Mouse (Mus musculus): Measurements from ENCODE around the gene Sergef. TPM values are rescaled to one million over a fixed set of nuclear protein-coding genes. Genes with fewer than 3 reads are reported as not detected.

Gene Sergef
- polyA plus RNA-seq, 1 experiment from 2014 or later: 7.5 TPM

DNA sequence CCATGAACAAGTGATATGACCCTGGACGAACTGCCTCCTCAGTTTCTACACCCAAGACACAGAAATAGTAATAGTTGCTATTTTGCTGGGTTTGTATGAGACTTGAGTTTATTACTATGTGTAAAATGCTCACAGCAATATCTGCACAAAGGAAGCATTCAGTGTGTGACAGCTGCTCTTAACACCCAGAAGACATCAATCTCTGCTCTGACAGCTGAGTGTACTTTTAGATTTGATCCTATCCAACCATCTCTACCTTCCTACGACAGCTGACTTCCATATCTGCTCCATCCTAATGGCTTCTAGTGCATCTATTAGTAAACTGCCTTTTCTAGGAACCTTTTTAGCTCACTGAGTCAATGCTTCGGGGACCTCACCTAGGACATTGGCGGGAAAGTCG is 110.3 kb downstream of the Sergef start:
- Histone ChIP-seq H3K4me1 (replicated peaks; ENCODE audit: control insufficient read depth, insufficient read depth, low read length) (no peaks in the 10 kb centered on the region), H3K4me3 (ENCODE audit: low read depth, low read length) (no peak overlapping the region), H3K36me3 (ENCODE audit: control insufficient read depth, insufficient read depth) (no peaks in the 10 kb centered on the region), H3K9me3 (ENCODE audit: control insufficient read depth) (no peaks in the 10 kb centered on the region), H3K4me2 (replicated peaks; ENCODE audit: low read depth) (no peak overlapping the region), H3K9ac (ENCODE audit: low read depth, low read length) (no peak overlapping the region), H3K27ac (ENCODE audit: low read depth, low read length) (no peak overlapping the region), H3K27me3 (replicated peaks; ENCODE audit: control insufficient read depth, insufficient read depth, low read length) (no peaks in the 10 kb centered on the region)
- TF ChIP-seq CTCF (IDR thresholded peaks at IDR 0.05; ENCODE audit: low read depth): no peak
- whole genome bisulfite sequencing: 86% methylated on average over 5 of the region's 5 CpGs
- ATAC-seq: no peak

- Histone ChIP-seq H3K4me2 (replicated peaks; ENCODE audit: low read depth) (no peak overlapping the region), H3K9me3 (ENCODE audit: control insufficient read depth) (no peaks in the 10 kb centered on the region), H3K36me3 (ENCODE audit: control insufficient read depth, insufficient read depth) (no peaks in the 10 kb centered on the region), H3K4me1 (replicated peaks; ENCODE audit: control insufficient read depth, insufficient read depth, low read length) (no peaks in the 10 kb centered on the region), H3K4me3 (ENCODE audit: low read depth, low read length) (no peak overlapping the region), H3K9ac (ENCODE audit: low read depth, low read length) (no peak overlapping the region), H3K27ac (ENCODE audit: low read depth, low read length) (no peak overlapping the region), H3K27me3 (replicated peaks; ENCODE audit: control insufficient read depth, insufficient read depth, low read length) (no peaks in the 10 kb centered on the region)
- no peak for ATAC-seq
- 40% methylated on average over 6 of the region's 6 CpGs for WGBS
- TF ChIP-seq CTCF (IDR thresholded peaks at IDR 0.05; ENCODE audit: low read depth): no peak
These were observed 112.9 kb downstream of the Sergef start for GRCm38 (mm10) chr7:46526665-46527154.

DNA sequence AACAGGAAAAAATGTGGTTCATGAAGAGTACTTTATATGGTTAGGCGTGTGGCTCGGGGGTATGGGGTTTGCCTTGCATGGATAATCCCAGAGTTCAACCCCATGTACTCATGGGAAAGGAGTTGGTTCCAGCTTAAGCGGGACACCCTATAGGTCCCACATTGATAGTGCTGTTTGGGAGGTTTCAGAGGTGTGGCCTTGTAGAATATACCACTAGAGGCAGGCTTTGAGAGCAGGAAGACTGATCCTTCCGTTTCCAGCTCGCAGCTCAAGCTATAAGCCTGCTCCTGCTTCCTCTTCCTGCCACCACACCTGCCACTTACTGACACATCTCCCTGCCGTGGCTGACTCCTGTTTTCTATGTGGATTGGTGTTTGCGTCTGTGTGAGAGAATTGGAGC is 116.4 kb downstream of the Sergef start:
- WGBS: 78% methylated on average over 7 of the region's 7 CpGs
- Histone ChIP-seq H3K27ac (ENCODE audit: low read depth, low read length) (no peak overlapping the region), H3K9me3 (ENCODE audit: control insufficient read depth) (no peaks in the 10 kb centered on the region), H3K36me3 (ENCODE audit: control insufficient read depth, insufficient read depth) (no peaks in the 10 kb centered on the region), H3K27me3 (replicated peaks; ENCODE audit: control insufficient read depth, insufficient read depth, low read length) (no peaks in the 10 kb centered on the region), H3K4me2 (replicated peaks; ENCODE audit: low read depth) (no peak overlapping the region), H3K9ac (ENCODE audit: low read depth, low read length) (no peak overlapping the region), H3K4me3 (ENCODE audit: low read depth, low read length) (no peak overlapping the region), H3K4me1 (replicated peaks; ENCODE audit: control insufficient read depth, insufficient read depth, low read length) (no peaks in the 10 kb centered on the region)
- no peak for ATAC-seq
- 0 out of 2 replicates have a peak, but pooled peaks have one; percentile 4 for TF ChIP-seq CTCF (IDR thresholded peaks at IDR 0.05; ENCODE audit: low read depth)

DNA sequence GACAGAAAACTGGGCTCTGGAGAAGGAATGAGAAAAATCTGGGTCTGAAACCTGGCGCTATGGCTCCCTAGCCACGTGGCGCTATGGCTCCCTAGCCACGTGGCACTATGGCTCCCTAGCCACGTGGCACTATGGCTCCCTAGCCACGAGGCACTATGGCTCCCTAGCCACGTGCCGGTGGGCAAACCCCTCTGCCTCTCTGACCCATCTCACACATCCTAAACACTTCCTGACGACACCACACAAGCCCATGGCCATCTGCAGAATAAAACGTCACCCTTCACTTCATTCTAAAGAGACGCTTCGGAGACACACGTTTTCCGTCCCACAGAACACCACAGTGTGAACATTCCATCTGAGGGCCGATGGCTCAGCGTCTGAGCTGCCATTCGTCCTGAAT is 117.8 kb downstream of the Sergef start:
- no peak overlapping the region for H3K4me3 ChIP-seq (ENCODE audit: low read depth, low read length)

GRCm38 (mm10) chr7:46519148-46519547 is 120.5 kb downstream of the Sergef start:
- 37% methylated on average over 11 of the region's 11 CpGs for WGBS
- no peaks in the 10 kb centered on the region for H3K4me1 ChIP-seq (replicated peaks; ENCODE audit: control insufficient read depth, insufficient read depth, low read length)
- ATAC-seq: no peak

More for the DNA sequence above, 117.8 kb downstream of the Sergef start:
- no peaks in the 10 kb centered on the region for H3K27me3 ChIP-seq (replicated peaks; ENCODE audit: control insufficient read depth, insufficient read depth, low read length)
- H3K9ac ChIP-seq (ENCODE audit: low read depth, low read length): no peak overlapping the region
- H3K36me3 ChIP-seq (ENCODE audit: control insufficient read depth, insufficient read depth): no peaks in the 10 kb centered on the region
- no peak overlapping the region for H3K4me2 ChIP-seq (replicated peaks; ENCODE audit: low read depth)
- no peaks in the 10 kb centered on the region for H3K4me1 ChIP-seq (replicated peaks; ENCODE audit: control insufficient read depth, insufficient read depth, low read length)
- no peak overlapping the region for H3K27ac ChIP-seq (ENCODE audit: low read depth, low read length)
- no peaks in the 10 kb centered on the region for H3K9me3 ChIP-seq (ENCODE audit: control insufficient read depth)
- TF ChIP-seq CTCF (IDR thresholded peaks at IDR 0.05; ENCODE audit: low read depth): no peak
- no peak for ATAC-seq
- WGBS: 95% methylated on average over 17 of the region's 17 CpGs

DNA sequence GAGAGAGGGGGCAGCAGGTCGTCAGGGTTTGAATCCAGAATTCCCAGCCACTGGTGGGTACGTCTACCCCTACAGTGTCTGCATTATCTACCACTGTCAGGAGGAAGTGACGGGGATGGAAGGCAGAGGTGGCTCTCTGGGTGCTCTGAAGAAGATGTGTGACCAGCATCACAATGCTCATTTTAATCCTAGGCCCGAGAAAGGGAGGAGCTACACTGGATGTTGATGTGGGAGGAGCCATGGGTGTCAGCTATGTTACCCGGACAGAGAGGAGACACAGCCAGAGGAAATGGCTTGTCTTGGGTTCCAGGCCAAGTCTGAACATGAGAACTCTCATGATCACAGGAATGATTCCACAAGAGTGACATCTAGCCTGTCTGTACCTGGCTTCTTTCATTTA is 122.4 kb downstream of the Sergef start:
- Histone ChIP-seq H3K27ac (ENCODE audit: low read depth, low read length) (no peak overlapping the region), H3K4me1 (replicated peaks; ENCODE audit: control insufficient read depth, insufficient read depth, low read length) (no peaks in the 10 kb centered on the region), H3K4me3 (ENCODE audit: low read depth, low read length) (no peak overlapping the region), H3K9ac (ENCODE audit: low read depth, low read length) (no peak overlapping the region), H3K27me3 (replicated peaks; ENCODE audit: control insufficient read depth, insufficient read depth, low read length) (no peaks in the 10 kb centered on the region), H3K4me2 (replicated peaks; ENCODE audit: low read depth) (no peak overlapping the region), H3K36me3 (ENCODE audit: control insufficient read depth, insufficient read depth) (no peaks in the 10 kb centered on the region), H3K9me3 (ENCODE audit: control insufficient read depth) (no peaks in the 10 kb centered on the region)
- TF ChIP-seq CTCF (IDR thresholded peaks at IDR 0.05; ENCODE audit: low read depth): no peak
- no peak for ATAC-seq
- WGBS: 70% methylated on average over 5 of the region's 5 CpGs

More at GRCm38 (mm10) chr7:46519148-46519547, 120.5 kb downstream of the Sergef start:
- H3K27ac ChIP-seq (ENCODE audit: low read depth, low read length): no peak overlapping the region
- no peak for TF ChIP-seq CTCF (IDR thresholded peaks at IDR 0.05; ENCODE audit: low read depth)
- H3K36me3 ChIP-seq (ENCODE audit: control insufficient read depth, insufficient read depth): no peaks in the 10 kb centered on the region
- H3K4me2 ChIP-seq (replicated peaks; ENCODE audit: low read depth): no peak overlapping the region
- no peak overlapping the region for H3K4me3 ChIP-seq (ENCODE audit: low read depth, low read length)
- no peaks in the 10 kb centered on the region for H3K9me3 ChIP-seq (ENCODE audit: control insufficient read depth)
- no peaks in the 10 kb centered on the region for H3K27me3 ChIP-seq (replicated peaks; ENCODE audit: control insufficient read depth, insufficient read depth, low read length)
- H3K9ac ChIP-seq (ENCODE audit: low read depth, low read length): no peak overlapping the region

DNA sequence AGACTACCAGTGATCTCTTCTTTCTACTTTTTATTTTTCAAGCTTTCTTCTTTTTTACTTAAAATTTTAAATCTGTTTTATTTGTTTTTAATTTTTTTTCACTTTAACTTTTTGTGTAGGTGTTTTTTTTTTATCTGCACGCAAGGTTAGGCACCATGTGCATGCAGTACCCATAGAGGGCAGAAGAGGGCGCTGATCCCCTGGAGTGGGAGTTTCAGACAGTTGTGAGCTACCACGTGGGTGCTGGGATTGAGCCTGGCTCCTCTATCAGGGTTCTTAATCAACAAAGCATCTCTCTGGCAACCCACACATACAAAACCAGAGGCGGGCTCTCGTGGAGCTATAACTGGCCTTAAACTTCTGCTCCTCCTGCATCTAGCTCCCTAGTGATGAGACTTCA is 123.6 kb downstream of the Sergef start:
- no peak overlapping the region for H3K4me3 ChIP-seq (ENCODE audit: low read depth, low read length)
- no peaks in the 10 kb centered on the region for H3K36me3 ChIP-seq (ENCODE audit: control insufficient read depth, insufficient read depth)
- H3K4me2 ChIP-seq (replicated peaks; ENCODE audit: low read depth): no peak overlapping the region
- TF ChIP-seq CTCF (IDR thresholded peaks at IDR 0.05; ENCODE audit: low read depth): no peak
- no peaks in the 10 kb centered on the region for H3K27me3 ChIP-seq (replicated peaks; ENCODE audit: control insufficient read depth, insufficient read depth, low read length)
- ATAC-seq: no peak
- H3K9ac ChIP-seq (ENCODE audit: low read depth, low read length): no peak overlapping the region
- WGBS: 73% methylated on average over 5 of the region's 5 CpGs
- no peak overlapping the region for H3K27ac ChIP-seq (ENCODE audit: low read depth, low read length)
- H3K9me3 ChIP-seq (ENCODE audit: control insufficient read depth): no peaks in the 10 kb centered on the region
- H3K4me1 ChIP-seq (replicated peaks; ENCODE audit: control insufficient read depth, insufficient read depth, low read length): no peaks in the 10 kb centered on the region
